Mouse (Mus musculus) heart, adult 9 months (tissue): Measurements from ENCODE around the gene Pcbp1.
A peak's percentile ranks its signal among the peaks of the same experiment; 100 is the strongest.
"Not testable (repeated sequence)": the region's sequence is repeated elsewhere in the genome, so short reads cannot be mapped to it uniquely, and the experiment has no call there.

ENCODE experiments used
- DNase-seq, 2 experiments: peaks; one replicate each; pipeline ENCODE4 v3.0.0; 2022; ENCODE audit warnings: low spot score in 2 of 2

Gene Pcbp1

DNA sequence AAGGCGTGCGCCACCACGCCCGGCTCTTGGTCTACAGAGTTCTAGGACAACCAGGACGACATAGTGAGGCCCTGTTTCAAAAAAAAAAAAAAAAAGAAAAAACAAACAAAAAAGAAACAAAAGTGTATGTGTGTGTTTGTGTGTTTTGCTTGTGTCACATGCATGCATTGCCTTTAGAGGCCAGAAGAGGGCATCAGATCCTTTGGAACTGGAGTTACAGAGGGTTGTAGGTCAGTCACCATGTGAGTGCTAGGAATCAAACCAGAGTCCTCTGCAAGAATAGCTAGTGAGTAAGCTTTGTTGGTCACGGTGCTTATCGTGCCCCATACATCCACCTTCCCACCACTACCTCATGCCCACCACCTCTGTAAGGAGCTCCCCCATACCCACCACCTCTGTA, 31.4 kb downstream of the Pcbp1 start:
- DNase-seq = no peak

DNA sequence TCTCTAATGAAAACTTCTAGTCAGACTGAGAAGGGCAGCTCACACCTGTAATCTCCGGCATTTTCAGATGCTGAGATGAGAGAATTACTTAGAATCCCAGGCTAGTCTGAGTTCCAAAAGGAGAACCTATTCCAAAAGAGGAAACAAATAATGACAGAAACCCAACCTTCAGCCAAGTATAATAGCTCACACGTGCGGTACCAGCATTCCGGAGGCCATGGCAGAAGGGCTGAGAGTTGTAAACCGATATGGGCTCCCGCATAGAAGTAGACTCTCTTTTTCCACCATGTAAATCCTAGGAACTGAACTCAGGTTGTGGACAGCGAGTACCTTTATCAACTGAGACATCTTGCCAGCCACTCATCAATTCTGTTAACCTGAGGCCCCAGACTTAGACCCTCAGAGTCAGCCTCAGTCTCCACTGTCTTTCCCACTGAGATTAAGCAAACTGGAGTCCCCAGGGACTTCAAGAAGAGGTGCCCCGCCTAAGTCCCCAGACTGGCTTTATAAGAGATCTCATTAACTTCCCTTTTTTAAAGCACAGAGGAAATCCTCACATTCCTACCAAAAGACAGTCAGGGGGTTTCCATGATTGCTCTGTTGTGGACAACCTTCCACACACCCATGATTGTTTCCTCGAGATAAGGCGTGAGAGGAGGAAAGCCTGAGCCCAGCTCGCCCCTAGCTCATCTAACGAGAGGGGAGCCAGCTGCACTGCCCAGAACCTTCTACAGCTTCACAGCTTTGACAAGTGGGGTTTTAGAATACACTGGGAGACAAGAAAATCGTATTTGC, 32.5 kb downstream of the Pcbp1 start:
- peak; percentile 39 to 65 for DNase-seq

DNA sequence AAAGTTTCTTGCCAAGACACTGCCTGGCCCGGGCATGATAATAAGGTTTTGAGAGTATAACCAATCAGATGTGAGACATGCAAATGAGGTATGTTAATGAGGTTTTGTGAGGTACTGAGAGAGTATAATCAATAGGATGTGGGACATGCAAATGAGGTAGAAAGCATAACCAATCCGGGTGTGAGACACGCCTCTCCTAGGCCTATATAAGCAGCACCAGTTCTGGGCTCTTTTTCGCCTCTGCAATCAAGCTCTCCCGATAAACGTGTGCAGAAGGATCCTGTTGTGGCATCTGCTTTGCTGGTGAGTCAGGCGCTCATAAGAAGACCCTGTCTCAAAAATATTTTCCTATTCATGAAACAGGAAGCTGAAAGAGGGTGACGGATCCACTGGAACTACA, 35.7 kb downstream of the Pcbp1 start:
- not testable (repeated sequence) for DNase-seq

DNA sequence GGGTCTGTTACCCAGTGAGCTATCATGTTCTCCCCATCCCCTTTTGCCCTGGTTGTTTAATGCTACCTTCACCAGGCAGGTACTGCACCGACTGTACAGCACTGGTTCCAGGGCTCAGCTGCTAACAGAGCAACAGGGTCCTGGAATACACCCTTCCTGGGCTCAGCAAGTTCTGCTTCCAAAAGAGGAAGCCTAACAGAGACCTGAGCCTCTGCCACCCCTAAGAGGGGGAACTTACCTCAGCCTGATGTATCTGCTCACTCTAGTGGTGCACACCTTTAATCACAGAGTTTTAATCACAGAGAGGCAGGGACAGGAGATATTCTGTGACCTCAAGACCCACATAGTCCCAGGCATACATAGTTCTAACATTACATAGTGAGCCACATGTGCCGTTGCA, 36.2 kb downstream of the Pcbp1 start:
- DNase-seq = no peak

DNA sequence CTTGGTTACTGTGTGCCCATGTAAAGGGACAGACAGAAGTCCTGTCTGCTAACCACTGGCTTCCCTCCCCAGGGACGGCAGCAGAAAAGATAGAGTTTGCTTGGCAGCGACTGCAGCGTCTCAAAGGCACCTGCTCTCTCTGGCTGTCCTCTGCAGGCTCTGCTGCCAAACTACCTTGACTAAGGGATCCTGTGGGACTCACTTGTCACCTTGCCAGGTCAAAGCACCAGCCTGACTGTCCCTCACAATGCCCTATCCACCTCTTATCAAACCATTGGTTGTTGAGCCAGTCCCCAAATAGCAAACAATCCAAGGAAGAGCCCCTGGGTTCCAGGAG, 38.0 kb downstream of the Pcbp1 start:
- peak in 1 of 2 experiments; percentile 56 for DNase-seq

DNA sequence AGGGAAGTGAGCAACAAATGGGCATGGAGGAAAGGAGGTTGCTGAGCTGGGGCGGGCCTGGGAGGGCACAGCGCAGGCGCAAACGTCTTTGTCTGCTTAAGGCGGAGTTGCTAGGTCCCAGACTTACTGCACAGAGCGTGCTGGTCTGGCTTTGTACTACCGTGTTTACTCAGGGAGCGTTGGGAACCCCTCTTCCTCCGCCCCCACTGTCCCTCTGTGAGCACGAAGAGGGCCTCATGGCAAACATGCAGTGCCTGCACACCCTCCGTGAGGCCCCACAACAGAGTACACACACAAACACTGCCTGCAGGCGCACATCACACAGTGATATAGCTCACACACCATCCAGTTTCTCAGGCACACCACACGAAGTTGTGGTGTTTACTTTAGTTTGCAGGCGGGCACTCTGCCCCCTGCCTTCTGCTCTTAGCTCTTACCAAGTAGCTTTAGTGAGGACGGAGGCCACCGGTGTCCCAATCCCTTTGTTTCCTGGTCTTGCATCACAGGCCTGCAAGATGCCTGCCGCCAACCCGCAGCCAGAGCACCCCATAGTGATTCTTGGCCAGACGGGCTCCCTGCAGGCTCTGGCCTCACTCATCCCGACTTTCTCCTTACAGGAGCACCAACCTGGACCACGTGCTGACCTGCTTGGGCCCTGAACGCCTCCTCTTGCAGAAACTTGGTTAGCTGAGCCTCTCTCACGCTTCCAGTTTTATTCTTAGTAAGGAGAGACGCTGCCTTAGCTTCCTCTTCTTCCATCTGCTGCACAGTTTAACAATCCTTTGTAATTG, 38.6 kb downstream of the Pcbp1 start:
- peak; percentile 85 to 89 for DNase-seq

DNA sequence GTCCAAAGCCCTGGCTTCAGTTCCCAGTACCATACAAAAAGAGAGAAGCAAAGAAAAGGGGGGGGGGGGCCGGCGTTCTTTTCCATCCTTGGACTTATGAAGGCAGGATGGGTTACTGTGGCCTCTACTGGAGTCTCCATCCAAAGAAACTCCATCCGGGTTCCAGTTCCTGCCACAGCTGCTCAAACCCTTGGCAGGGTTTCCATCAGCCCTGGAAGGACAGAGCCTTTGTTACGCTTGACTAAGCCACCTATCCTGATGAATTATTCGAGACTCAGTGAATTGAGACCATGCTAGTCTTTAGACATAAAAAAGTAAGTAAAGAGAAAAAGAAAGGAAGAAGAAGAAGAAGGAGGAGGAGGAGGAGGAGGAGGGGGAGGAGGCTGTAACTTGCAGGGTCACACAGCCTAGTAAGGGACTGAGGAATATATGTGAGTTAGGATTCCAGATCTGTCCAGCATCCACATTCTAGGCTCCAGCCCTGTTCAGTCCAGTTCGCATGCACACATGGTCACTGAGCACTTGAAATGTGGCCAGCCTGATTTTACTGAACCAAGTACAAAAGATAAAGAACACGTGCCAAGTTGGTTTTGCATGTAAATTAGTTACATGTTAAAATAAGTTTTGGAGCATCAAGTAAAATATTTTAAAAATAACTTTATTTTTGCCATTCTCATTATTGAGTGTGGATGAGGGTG, 40.0 kb downstream of the Pcbp1 start:
- no peak for DNase-seq

DNA sequence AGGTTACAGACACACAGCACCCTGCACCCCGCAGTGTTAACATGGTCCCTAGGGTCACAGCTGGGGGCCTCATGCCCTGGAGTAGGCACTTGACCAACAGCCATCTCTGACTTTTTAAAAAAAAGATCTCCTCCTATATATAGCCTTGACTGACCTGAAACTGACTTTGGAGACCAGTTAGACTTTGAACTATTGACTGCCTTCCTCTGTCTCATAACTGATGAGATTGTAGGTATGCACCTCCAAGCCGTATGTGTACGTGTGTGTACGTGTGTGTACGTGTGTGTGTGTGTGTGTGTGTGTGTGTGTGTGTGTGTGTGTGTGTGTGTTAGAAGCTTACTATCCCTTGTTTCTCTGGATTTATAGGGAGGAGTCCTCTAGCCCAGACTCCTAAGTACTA, 44.2 kb downstream of the Pcbp1 start:
- no peak for DNase-seq

DNA sequence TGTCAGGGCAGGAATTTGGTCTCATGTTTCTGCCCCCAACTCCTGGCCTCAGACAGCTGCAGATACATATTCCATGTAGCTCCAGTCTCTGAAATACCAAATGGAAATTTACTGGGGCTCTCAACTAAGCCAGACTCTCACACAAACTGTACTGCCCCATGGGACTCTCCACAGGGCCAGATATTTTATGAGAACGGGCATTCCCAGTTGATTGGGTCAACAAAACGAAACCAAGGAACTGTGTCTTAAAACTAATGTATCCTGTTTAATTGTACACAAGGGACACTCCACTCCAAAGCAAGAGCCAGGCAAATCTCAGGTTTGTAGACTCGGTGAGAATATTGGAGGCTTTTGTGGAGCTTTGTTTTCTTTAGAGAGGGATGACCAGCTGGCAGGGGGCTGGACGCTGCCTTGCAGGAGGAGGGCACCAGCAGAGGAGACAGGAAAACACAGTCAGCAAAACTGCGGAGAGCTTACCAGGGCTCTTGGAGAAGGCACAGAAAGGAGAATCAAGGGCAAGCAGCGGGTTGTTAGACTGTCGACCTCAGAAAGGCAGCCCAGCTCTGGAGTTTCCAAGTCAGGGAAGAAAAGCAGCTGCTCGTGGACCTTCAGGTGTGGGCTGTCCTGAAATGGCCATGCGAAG, 45.8 kb downstream of the Pcbp1 start:
- peak; percentile 79 to 86 for DNase-seq

DNA sequence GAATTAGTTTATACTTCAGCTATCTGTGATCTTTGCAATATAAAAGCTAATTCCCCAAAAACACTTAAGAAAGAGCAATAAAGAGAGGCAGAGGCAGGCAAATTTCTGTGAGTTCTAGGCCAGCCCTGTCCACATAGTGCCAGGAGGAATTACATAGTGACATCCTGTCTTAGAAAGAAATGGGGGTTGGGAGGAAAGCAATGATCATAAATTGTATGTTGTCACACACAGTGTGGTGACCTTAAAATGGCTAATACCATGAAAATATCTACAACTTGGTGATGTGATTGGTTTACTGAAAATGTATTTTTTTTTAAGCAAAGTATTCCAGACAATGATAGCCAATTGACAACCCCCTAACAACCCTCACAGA, 46.3 kb downstream of the Pcbp1 start:
- DNase-seq = no peak

DNA sequence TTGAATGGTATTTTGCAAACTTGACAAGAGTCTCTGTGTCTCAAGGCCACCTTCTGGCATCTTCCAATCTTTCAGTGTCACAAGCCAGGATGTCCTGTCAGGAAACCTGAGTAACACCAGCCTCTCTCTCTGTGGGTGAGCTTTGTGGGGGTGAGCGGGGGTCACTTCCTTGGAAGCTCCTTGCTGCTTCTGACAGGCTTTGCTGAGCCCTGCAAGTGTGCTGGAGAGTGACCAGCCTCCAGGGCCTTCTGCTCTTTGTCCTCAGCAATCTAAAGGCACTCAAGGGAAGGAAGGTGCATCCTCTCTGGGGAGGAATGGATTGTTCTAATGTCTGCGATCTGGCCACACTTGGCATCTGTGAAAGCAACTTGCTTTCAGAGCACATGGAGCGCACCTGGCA, 46.8 kb downstream of the Pcbp1 start:
- peak; percentile 50 to 66 for DNase-seq

DNA sequence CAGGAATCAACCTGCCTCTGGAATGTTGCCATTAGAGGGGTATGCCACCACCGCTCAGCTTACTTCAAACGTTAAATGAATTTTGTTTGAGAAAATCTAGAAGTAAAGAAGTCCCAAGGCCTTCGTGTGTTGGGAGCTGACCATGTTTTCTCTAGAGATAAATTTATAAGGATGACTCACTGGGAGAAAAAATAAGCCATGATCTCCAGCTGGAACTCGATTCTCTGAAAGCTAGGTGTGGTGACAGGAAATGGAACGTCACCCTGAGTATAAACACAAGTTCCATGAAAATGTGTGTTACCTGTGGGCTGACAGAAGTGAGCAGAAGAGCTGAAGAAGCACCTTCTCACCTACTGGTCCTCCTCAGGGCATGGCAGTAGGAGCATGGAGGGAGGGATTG, 49.2 kb downstream of the Pcbp1 start:
- no peak for DNase-seq

DNA sequence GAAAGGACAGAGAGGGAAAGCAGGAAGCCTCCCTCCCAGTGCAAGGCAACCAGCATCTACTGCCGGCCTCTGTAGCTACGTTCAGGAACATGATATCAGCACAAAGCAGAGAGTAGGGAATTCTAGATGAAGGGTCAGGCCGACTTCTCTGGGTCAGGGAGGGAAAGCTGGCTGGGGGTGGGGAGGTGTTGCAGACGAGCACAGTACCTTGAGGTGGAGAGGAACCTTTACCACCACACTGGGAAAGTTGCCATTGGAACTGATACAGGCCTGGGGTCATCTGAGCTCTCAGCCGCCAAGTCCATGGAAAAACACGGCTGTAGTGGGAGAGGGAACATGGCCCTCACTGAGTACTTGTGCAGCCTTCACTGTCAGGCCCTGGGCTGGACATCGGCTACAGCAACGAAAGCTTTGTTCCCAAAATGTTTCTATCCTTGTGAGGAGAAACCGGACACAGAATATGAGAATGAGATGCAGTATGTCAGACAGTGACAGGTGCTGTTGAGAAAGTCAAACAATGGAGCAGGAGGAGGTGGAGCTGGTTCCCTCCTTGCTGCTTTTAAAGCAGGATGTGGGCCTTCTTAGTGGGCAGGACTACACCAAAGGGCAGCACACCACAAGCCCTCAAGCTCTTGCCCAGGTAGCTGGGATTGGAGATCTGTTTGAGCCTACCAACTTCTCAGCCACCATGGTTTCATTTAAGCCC, 50.5 kb downstream of the Pcbp1 start:
- DNase-seq = peak; percentile 70 to 77

DNA sequence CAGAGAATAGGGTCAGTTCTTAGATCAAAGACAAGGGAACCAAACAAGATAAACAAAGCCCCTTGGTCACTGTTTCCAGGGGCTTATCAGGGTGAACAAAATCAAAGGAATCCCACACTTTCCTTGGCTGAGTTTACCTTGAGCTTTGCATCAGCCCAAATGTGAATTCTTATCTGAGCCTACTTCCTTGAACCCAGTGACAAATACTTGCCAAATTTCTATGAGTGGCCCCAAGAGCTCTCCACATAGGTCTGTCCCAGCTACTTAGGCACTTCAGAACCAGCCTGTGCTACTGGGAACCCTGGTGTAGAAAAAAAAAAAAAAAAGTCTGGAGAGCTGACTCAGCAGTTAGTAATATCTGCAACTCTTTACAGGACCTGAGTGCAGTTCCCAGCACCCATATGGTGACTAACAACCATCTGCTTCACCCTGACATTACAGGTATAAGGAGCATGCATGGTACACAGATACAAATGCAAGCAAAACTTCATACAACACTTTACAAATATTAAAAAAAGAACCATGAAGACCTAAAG, 51.4 kb downstream of the Pcbp1 start:
- DNase-seq = no peak
